Mouse (Mus musculus) gastrocnemius, postnatal 4 days (tissue): ENCODE measurements around the gene Rpl4. TPM values are rescaled to one million over a fixed set of nuclear protein-coding genes. Genes with fewer than 3 reads are reported as not detected.
"Not testable (repeated sequence)": the region's sequence is repeated elsewhere in the genome, so short reads cannot be mapped to it uniquely, and the experiment has no call there.

ENCODE experiments used
- DNase-seq, 2 experiments: peaks; one replicate each; pipeline ENCODE4 v3.0.0; 2021 to 2022; ENCODE audit warnings: low spot score in 2 of 2, mixed read lengths in 2 of 2
- total RNA-seq, 2 experiments: library from RNA; stranded (reverse); gene quantifications; 2 replicates each; pipeline ENCODE4 v1.2.3; 2021

Rpl4 gene
- total RNA-seq, 2 experiments from 2014 or later, result 987 to 1,060 TPM

DNA sequence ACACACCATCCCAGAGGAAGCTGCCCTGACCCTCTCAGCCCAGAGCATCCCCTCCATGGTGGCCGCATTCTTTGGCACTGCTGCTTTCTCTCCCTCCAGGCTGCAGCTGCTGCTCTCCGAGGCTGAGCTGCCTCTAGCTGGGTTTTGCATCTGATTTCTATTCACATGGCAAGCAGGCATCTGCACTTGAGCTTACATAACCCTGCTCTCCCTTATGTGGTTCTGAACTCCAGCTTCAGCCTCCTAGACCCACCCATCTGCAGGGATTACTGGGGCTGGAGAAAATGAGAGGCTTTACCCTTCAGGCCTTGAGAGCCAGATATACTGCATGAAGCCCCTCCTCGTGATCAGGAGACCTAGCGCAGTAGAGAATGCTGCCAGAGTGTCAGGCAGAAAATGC lies 22.4 kb downstream of the Rpl4 start:
- DNase-seq, result no peak

DNA sequence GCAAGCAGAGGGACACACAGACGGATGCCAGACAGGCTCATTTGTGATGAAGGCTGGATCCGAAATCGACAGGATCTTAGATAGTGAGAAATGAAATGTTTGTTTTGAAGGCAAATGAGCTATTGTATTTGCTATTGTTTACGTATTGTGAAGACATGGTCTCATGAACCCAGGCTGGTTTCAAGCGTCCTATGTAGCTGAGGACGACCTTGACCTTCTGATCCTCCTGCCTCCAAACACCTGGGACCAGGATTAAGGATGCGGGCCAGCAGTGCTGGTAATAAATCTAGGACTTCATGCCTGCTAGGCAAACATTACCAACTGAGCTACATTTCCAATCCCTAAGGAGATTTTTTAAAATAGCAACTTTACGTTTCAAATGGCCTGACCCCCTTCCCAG lies 24.3 kb downstream of the Rpl4 start:
- no peak for DNase-seq

DNA sequence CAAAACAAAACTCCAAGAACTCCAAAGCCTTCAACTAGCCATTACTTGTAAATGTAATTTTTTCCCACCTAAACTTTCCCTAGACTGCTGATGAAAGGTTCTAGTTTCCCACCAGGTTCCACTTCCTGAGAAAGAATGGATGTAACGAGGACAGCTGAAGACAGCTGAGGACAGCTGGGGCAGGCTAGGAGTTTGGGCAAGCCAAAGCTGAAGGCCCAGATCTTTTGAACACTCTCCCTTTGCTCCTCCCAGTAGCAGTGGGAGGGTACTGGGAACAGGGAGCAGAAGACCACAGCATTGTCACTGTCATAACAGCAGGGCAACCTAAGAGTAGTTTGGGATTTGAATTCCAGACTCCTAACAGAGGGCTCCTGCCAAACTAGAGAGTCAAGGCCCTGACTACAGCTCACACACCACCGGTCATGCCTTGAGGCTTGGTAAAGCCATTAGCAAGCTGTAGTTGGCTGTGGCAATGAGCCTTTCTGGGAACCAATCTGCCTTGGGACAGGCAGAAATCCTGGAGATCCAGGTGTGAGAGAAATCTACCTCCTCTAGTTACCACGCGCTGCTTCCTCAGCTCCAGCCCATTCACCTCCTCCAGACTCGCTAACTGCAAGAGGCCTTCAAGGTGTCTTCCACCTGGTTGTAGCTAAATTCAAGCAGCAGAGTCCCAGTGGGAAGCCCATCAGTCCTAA lies 25.0 kb downstream of the Rpl4 start:
- DNase-seq, result no peak

DNA sequence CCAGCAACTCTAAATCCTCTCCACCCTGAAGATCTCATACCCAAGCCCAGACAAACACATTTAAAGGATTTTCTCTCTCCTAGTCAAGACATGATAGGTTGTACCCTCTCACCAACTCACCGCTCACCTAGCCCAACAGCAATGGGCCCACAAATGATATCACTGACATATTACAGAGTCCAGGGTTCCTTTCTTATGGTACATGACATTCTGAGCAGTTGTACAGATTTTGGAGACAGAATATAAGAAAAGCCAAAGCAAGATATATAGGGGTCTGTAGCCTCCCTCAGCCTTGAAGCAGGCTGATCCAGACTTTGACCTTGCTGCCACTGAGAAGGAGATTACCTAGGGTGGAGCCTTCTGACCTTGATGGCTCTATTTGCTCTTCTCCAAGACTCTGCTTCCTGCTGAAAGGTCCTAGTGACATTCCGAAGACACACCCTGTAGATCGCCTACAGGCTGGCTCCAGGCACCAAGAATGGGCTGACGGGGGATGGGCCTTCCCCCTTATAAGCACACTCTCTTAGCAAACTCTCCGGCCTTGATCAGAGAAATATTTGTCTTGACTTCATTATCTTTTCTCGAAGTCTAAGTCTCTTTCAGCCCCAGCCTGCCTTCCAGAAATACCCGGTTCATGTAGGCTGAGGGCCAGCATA lies 25.7 kb downstream of the Rpl4 start:
- DNase-seq, result not testable (repeated sequence)

DNA sequence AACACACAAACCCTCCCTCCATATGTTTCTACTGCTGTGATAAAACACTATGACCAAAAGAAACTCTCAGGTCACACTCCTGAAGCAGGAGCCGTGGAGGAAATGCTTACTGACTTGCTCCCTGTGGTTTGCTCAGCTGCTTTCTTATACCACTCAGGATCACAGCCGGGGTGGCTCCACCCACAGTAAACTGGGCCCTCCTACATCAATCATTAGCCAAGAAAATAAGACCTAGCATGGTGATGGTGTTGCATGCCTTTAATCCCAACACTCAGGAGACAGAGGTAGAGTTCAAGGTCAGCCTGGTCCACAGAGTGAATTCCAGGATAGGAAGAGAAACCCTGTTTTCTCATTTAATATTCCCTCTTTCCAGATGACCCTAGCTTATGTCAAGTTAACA lies 26.7 kb downstream of the Rpl4 start:
- DNase-seq, result no peak

DNA sequence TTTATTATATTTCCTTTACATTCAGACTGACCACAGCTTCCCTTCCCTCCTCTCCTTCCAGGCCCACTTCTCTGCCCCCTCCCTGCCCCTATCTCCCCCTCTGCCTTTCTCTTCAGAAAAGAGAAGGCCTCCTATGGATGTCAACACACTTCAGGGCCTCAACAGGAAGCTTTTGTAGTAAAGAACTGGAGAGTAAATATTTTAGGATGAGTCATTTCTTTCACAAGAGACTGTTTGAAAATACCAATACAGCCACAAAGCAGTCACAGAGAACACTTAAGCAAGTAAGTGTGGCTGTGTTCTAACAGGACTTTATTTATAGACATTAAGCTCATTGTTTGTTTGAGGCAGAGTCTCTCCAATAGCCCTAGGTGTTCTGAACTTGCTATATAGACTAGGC lies 29.2 kb downstream of the Rpl4 start:
- DNase-seq, result no peak

DNA sequence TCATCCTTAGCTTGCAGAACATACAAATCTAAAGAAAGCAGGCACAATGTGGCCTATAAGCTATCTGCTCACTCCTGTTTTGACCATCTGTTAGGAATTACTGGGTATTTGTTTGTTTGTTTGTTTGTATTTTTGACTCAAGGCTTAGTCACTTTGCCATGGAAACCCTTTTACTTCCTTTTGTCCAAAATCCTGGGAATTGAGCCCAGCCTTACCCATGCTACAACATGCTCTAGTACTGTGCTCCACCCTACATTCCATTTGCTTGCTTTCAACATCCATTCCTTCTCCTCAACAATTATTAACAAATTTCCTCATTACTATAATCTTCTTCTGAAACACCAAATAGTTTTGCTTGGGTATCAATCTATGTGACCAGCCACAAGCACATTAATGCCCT lies 29.7 kb downstream of the Rpl4 start:
- no peak for DNase-seq

DNA sequence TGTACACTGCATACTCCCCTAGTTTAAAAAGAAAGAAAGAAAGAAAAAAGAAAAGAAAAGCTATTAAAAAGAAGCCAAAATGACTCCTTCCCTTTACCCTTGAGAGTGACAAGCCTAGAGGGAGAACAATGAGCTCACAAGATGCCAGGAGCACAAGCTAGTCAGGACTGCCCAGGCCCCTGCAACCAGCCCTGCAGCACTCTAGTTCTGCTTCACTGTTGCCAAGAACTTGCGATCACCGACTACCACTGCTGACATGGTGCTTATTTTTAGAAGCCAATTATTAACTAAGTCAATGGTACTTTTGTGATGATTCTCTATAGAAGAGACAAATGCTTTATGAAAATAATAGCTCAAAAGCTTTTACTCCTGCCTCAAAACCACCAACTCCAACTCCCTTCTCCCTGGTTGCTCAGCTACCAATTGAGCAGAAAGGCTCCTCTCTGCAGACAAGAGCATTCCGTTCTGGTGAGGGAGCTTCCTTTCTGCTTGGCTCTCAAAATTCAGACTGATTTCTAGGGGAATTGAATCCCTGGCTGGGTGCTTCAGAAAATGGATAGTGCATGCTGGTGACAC lies 34.4 kb downstream of the Rpl4 start:
- DNase-seq, result no peak

DNA sequence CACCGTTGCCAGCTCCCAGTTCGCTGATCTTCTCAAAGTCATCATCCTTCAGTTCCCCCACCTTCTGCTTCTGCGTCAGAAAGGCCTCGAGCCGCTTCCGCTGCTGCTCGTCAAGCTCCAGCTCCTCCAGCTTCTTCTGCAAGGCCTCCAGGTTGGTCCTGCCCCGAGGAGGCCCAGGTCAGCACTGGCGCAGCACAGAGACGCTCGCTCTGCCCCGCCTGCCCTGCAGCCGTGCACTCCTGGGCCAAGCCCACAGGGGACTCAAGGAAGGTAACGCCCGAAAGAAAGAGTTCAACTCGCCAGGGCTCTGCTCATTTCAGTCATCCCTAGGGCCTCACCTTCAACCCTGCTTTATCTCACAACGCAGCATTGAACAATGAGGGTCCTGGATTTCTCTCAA lies 41.3 kb downstream of the Rpl4 start:
- DNase-seq, result no peak

DNA sequence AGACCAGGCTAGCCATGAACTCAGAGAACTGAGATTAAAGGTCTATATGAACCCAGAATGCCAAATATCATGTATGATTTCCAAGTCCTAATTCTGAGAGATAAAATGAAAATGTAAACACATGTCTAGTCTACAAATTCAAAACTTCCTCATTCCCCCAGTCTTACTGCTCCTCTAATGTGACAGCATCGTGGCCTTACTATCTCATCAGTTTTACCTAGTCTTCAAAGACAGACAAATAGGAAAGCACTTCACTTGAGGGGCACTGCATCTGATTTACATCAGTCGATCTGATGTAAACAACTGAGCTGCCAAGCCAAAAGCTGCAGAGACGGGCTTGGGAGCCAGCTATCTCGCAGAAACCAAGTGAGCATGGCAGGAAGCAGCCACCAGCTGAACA lies 42.9 kb downstream of the Rpl4 start:
- DNase-seq, result no peak

DNA sequence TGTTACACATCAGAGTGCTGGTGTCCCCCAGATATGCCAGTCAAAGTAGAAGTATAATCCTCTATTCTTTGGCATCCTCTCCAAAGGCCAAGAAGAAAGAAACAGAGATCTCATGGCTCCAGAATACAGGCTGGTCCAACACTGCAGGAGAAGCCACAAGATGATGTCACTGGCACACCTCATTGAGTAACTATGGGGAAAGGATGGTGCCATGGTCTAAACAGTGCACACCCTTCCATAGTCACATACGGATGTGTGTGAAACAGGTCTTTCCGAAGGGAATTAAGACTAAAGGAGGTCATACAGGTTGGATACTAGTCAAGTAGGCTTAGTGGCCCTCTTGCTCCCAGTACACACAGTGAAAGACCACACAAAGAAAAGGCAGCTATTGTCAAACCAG lies 43.5 kb downstream of the Rpl4 start:
- no peak for DNase-seq

DNA sequence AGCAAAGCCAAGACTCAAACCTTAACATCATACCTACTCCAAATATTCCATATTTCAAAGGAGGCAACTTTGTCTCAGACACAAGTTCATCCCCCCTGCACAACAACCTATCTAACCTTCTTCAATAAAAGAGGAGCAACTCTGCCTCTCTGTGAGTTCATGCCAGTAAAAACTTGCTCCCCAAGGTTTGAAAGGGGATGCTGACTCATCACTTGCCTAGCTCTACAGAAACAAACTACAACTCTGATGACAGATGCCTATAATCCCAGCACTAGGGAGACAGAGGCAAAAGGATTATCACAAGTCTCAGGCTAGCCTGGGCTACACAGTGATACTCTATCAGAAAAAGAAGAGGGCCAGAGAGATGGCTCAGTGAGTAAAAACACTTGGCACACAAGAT lies 44.7 kb downstream of the Rpl4 start:
- DNase-seq, result no peak

DNA sequence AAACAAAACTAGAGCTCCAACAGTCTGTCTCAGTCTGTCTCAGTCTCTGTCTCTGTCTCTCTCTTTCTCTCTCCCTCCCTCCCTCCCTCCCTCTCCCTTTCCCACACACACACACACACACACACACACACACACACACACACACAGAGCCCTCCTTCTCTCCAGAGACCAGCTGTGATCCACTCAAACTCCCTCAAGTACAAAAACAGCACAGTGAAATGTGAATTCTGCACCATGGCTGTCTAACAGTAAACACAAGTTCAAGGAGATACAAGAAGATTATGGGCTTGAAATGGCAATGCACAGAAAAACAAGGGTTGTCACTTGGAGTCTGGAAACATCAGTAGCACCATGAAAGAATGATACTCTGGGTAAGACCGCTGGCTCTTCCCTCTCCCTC lies 46.1 kb downstream of the Rpl4 start:
- no peak for DNase-seq

DNA sequence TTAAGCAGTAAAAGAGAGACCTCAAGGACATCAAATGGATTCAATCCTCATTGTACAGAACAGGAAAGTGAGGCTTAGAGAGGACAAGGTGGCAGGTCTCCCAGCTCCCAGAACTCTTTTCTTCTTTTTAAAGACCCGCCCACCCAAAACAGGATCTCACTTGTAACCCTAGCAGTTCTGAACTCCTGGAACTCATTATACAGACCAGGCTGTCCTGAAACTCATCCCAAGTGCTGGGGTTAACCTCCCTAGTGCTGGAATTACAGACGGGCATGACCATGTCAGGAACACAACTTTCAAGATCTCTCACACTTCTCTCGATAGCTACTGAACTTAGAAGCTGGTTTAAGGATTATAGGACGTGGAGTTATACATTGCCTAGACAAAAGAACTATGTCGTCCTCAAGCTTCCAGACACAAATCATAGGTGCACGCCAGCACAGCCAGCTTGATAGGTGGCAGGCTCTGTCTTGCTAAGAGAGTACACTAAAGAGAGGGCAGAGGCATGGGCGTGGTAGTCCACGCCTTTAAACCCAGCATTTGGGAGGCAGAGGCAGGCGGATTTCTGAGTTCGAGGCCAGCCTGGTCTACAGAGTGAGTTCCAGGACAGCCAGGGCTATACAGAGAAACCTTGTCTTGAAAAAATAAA lies 46.7 kb downstream of the Rpl4 start:
- DNase-seq, result no peak

DNA sequence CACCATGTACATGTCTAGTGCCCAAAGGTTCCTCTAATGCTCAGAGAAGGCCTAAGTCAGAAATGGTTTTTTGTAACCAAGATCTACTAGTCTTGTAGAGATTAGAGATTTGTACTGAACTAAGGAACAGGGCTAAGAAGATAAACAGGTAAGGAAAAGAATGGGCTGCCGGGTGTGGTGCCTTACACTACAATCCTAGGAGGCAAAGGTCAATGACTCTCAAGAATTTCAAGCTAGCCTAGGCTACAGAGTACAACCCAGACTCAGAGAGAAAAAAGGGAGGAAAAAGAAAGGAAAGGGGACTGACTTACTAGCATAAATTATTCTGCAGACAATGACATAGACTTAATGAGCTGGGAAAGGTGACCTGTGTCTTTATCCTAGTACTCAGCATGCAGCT lies 47.4 kb downstream of the Rpl4 start:
- no peak for DNase-seq

DNA sequence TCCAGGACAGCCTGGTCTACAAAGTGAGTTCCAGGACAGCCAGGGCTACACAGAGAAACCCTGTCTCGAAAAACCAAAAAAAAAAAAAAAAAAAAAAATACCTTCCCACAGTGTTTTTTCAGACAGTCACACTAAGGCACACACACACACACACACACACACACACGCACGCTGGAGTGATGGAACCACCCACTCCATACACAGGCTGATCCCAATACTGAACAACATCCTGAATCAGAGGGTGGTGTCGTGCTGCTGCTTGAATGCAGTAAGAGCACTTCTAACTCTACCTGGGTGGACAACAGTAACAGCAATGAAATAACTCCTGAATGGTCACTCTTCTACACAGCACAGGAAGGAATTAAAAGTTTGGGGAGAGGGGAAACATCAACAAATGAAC lies 48.3 kb downstream of the Rpl4 start:
- DNase-seq, result no peak

DNA sequence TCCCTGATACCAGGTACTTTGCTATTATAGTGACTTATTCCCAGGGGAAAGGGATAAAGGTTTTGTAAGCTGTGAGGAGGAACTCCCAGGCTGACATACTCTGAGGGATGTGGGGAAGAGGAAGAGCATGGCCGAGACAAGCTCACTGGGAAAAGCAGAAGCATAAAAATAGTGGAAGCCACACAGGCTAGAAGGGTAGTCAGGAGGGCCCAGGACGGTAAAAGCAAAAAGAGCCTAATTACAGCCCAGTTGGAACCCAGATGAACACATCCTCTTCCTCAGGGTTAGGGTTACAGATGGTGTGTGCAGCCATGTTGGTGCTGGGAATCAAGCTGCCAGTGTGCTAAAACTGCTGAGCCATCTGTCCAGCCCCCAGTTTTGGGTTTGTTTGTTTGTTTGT lies 48.9 kb downstream of the Rpl4 start:
- no peak for DNase-seq

DNA sequence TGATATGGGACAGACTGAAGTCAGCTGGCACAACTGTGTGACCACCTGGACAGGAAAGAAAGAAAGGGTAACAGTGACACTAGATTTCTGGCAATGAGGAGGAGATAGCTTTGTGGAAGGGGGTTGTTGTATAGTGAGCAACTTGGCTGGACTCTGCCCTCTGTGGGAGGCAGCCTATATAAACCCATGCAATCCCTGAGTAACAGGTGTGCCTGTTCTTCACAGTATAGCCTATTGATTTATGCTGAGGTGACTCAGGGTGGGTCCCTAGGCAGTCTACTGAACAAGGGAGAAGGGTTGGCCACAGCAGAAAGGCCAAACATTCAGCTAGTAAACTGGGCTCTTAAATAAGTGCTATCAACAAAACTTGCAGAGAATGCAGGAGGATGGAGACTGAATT lies 52.6 kb downstream of the Rpl4 start:
- no peak for DNase-seq

DNA sequence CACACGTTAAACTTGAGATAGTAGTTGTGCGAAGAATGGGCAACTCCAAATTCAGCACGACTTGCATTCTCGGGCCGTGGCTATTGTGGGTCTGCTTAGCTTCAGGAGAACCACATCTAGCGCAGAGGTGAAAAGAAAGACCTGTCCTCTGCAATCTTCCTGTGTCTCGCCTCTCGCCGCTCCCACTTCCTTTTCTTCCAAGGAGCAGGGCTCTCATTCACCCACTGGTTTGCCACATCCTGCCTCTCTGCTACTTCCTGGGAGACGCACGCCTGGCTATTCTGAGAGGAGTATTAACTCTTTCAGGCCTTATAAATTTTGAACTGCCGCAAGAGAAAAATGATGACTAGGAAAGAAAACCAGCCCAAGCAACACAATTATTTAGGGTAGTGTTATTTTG lies 54.6 kb downstream of the Rpl4 start:
- no peak for DNase-seq
